11 mouse cellular contexts compared by ENCODE assay signal in genomic region chr17:27563771-27564244, GRCm38 (mm10). TPM values are rescaled to one million over a fixed set of nuclear protein-coding genes. Genes with fewer than 3 reads are reported as not detected.
DNase-seq lines count a peak whose midpoint lies in the region; ATAC-seq and TF ChIP-seq lines count a peak whose summit lies in the region.
"Had no signal": no experiment of that assay in that cellular context is flagged by ENCODE, and none has a peak within 500 bp of the region (broad histone marks: within the 10 kb centered on the region; RNA-seq: fewer than 3 reads in every experiment).

No protein-coding gene starts in this region.

- no peak overlapping the region for H3K27ac ChIP-seq in forebrain, embryonic 10.5 days
- no peak overlapping the region for H3K27ac ChIP-seq in forebrain, embryonic 16.5 days (ENCODE audit: low read length)
- no peak overlapping the region for H3K27ac ChIP-seq in midbrain, embryonic 10.5 days (replicated peaks)
- H3K27ac ChIP-seq in midbrain, embryonic 16.5 days (ENCODE audit: low read length): no peak overlapping the region
- no peak overlapping the region for H3K27ac ChIP-seq in hindbrain, postnatal 0 days
- no peak overlapping the region for H3K27ac ChIP-seq in neural tube, embryonic 14.5 days (ENCODE audit: low read depth, low read length)
- H3K27ac ChIP-seq: forebrain, embryonic 13.5 days had no signal

- H3K4me2 ChIP-seq in forebrain, embryonic 16.5 days (ENCODE audit: low read length): no peak overlapping the region
- no peak overlapping the region; the same call in 1 of the 2 replicates for H3K4me2 ChIP-seq in midbrain, embryonic 16.5 days (ENCODE audit: low read length)
- H3K4me2 ChIP-seq in hindbrain, postnatal 0 days (ENCODE audit: low read depth, low read length): no peak overlapping the region
- peak overlapping the region; percentile 80; the same call in 1 of the 2 replicates for H3K4me2 ChIP-seq in neural tube, embryonic 14.5 days (ENCODE audit: low read depth, low read length)

- H3K9ac ChIP-seq in forebrain, embryonic 16.5 days (replicated peaks; ENCODE audit: low read depth, low read length): no peak overlapping the region
- no peak overlapping the region for H3K9ac ChIP-seq in midbrain, embryonic 16.5 days (ENCODE audit: low read depth, low read length)
- peak overlapping the region; percentile 63; the same call in 1 of the 2 replicates for H3K9ac ChIP-seq in hindbrain, postnatal 0 days (replicated peaks; ENCODE audit: low read length)
- no peak overlapping the region; the same call in 1 of the 2 replicates for H3K9ac ChIP-seq in neural tube, embryonic 14.5 days (replicated peaks; ENCODE audit: low read depth, low read length)

- TF ChIP-seq CTCF in hindbrain, postnatal 0 days (IDR thresholded peaks at IDR 0.05; ENCODE audit: low read depth): no peak

- H3K36me3 ChIP-seq in forebrain, embryonic 10.5 days (replicated peaks): peaks cover 41% of the 10 kb centered on the region
- no peaks in the 10 kb centered on the region for H3K36me3 ChIP-seq in forebrain, embryonic 16.5 days (ENCODE audit: control insufficient read depth, insufficient read depth)
- H3K36me3 ChIP-seq in midbrain, embryonic 10.5 days: peaks cover 42% of the 10 kb centered on the region
- peaks cover 4% of the 10 kb centered on the region for H3K36me3 ChIP-seq in midbrain, embryonic 16.5 days (ENCODE audit: control insufficient read depth, insufficient read depth, low read length)
- no peaks in the 10 kb centered on the region for H3K36me3 ChIP-seq in hindbrain, postnatal 0 days (ENCODE audit: insufficient read depth, low read length)
- no peaks in the 10 kb centered on the region for H3K36me3 ChIP-seq in neural tube, embryonic 14.5 days (ENCODE audit: control insufficient read depth, insufficient read depth, low read length)

- ATAC-seq in forebrain, embryonic 16.5 days: no peak
- no peak for ATAC-seq in midbrain, embryonic 16.5 days
- no peak for ATAC-seq in hindbrain, postnatal 0 days
- no peak for ATAC-seq in neural tube, embryonic 14.5 days (ENCODE audit: low read depth)
- ATAC-seq: forebrain, embryonic 13.5 days had no signal

- H3K4me3 ChIP-seq in forebrain, embryonic 10.5 days: 0 out of 2 replicates have a peak overlapping the region, but pooled peaks have one; percentile 68
- no peak overlapping the region for H3K4me3 ChIP-seq in forebrain, embryonic 16.5 days (replicated peaks; ENCODE audit: low read length)
- H3K4me3 ChIP-seq in midbrain, embryonic 10.5 days: peak overlapping the region; percentile 75; the same call in 1 of the 2 replicates
- no peak overlapping the region for H3K4me3 ChIP-seq in midbrain, embryonic 16.5 days (ENCODE audit: low read depth, low read length)
- H3K4me3 ChIP-seq in hindbrain, postnatal 0 days (ENCODE audit: low read length): no peak overlapping the region
- no peak overlapping the region for H3K4me3 ChIP-seq in neural tube, embryonic 14.5 days (ENCODE audit: low read depth, low read length)

- 49% methylated on average over 7 of the region's 7 CpGs for WGBS in forebrain, embryonic 10.5 days
- 52% methylated on average over 7 of the region's 7 CpGs for whole genome bisulfite sequencing in forebrain, embryonic 16.5 days
- 54% methylated on average over 7 of the region's 7 CpGs for WGBS in midbrain, embryonic 10.5 days
- 57% methylated on average over 7 of the region's 7 CpGs for WGBS in midbrain, embryonic 16.5 days
- 47% methylated on average over 7 of the region's 7 CpGs for WGBS in hindbrain, postnatal 0 days
- 41% methylated on average over 7 of the region's 7 CpGs for WGBS in neural tube, embryonic 14.5 days

- no peaks in the 10 kb centered on the region for H3K9me3 ChIP-seq in forebrain, embryonic 10.5 days
- no peaks in the 10 kb centered on the region for H3K9me3 ChIP-seq in forebrain, embryonic 16.5 days (ENCODE audit: control insufficient read depth, low read length)
- H3K9me3 ChIP-seq in midbrain, embryonic 10.5 days (replicated peaks): no peaks in the 10 kb centered on the region
- H3K9me3 ChIP-seq in midbrain, embryonic 16.5 days (replicated peaks; ENCODE audit: control insufficient read depth, low read length, poor library complexity, severe bottlenecking): no peaks in the 10 kb centered on the region
- H3K9me3 ChIP-seq in hindbrain, postnatal 0 days (ENCODE audit: low read length): no peaks in the 10 kb centered on the region
- H3K9me3 ChIP-seq in neural tube, embryonic 14.5 days (ENCODE audit: control insufficient read depth, low read length): no peaks in the 10 kb centered on the region
- H3K9me3 ChIP-seq: forebrain, embryonic 13.5 days had no signal

- no peak for DNase-seq in forebrain, embryonic 10.5 days (ENCODE audit: extremely low spot score, low spot score)
- peak; percentile 41 for DNase-seq in midbrain, embryonic 10.5 days (ENCODE audit: low spot score)
- DNase-seq in hindbrain, postnatal 0 days (ENCODE audit: low spot score): no peak
- no peak for DNase-seq in adrenal gland, postnatal 25 days
- DNase-seq in heart, postnatal 4 days: no peak
- DNase-seq: kidney, postnatal 36 days had no signal

- peaks cover 69% of the 10 kb centered on the region for H3K4me1 ChIP-seq in forebrain, embryonic 10.5 days
- H3K4me1 ChIP-seq in forebrain, embryonic 16.5 days (replicated peaks; ENCODE audit: control insufficient read depth, insufficient read depth, low read length): peaks cover 25% of the 10 kb centered on the region
- peaks cover 70% of the 10 kb centered on the region for H3K4me1 ChIP-seq in midbrain, embryonic 10.5 days
- H3K4me1 ChIP-seq in midbrain, embryonic 16.5 days (ENCODE audit: control insufficient read depth, insufficient read depth, low read length): peaks cover 21% of the 10 kb centered on the region
- H3K4me1 ChIP-seq in hindbrain, postnatal 0 days (ENCODE audit: insufficient read depth, low read length): peaks cover 14% of the 10 kb centered on the region
- H3K4me1 ChIP-seq in neural tube, embryonic 14.5 days (ENCODE audit: control insufficient read depth, insufficient read depth, low read length): peaks cover 18% of the 10 kb centered on the region

- H3K27me3 ChIP-seq in forebrain, embryonic 10.5 days (ENCODE audit: poor library complexity, severe bottlenecking): peaks cover 18% of the 10 kb centered on the region
- no peaks in the 10 kb centered on the region for H3K27me3 ChIP-seq in forebrain, embryonic 16.5 days (replicated peaks; ENCODE audit: control insufficient read depth, insufficient read depth, low read length)
- peaks cover 3% of the 10 kb centered on the region; the same call in 1 of the 2 replicates for H3K27me3 ChIP-seq in midbrain, embryonic 10.5 days (ENCODE audit: low read depth, poor library complexity, severe bottlenecking)
- H3K27me3 ChIP-seq in midbrain, embryonic 16.5 days (ENCODE audit: control insufficient read depth, insufficient read depth, low read depth, low read length): no peaks in the 10 kb centered on the region
- no peaks in the 10 kb centered on the region for H3K27me3 ChIP-seq in hindbrain, postnatal 0 days (ENCODE audit: insufficient read depth, low read length)
- no peaks in the 10 kb centered on the region for H3K27me3 ChIP-seq in neural tube, embryonic 14.5 days (ENCODE audit: control insufficient read depth, insufficient read depth, low read length)
- H3K27me3 ChIP-seq: forebrain, embryonic 13.5 days had no signal

RNA-seq across cellular contexts. Expression of gene AI413582, which starts 1.7 kb away (rescaled TPM):
- 12.5 and 12.7 TPM in 2 replicates for polyA plus RNA-seq in forebrain, embryonic 10.5 days (2016; fragmentation: Nextera tagmentation; extraction: Ambion mirVana)
- 31.9 and 49.8 TPM in 2 replicates for polyA plus RNA-seq in forebrain, embryonic 16.5 days (2015; fragmentation: Nextera tagmentation; extraction: Ambion mirVana)
- polyA plus RNA-seq in midbrain, embryonic 10.5 days (2016; fragmentation: Nextera tagmentation; extraction: Ambion mirVana): 16.4 and 19.2 TPM in 2 replicates
- polyA plus RNA-seq in midbrain, embryonic 16.5 days (2015; fragmentation: Nextera tagmentation; extraction: Ambion mirVana): 55.4 and 65.8 TPM in 2 replicates
- total RNA-seq in hindbrain, postnatal 0 days (2014; rRNA removed): 50.2 and 59.6 TPM in 2 replicates
- 92.7 and 95.3 TPM in 2 replicates for polyA plus RNA-seq in hindbrain, postnatal 0 days (2015; fragmentation: Nextera tagmentation; extraction: Ambion mirVana)
- polyA plus RNA-seq in neural tube, embryonic 14.5 days (2014; fragmentation: Nextera tagmentation; extraction: Ambion mirVana): 55.9 and 77.9 TPM in 2 replicates
- total RNA-seq in adrenal gland, postnatal 25 days (2021): 12.7 and 27.6 TPM in 2 replicates
- total RNA-seq in heart, postnatal 4 days (2021): 1 to 10 TPM; 8.7 to 8.8 TPM

RNA-seq across cellular contexts. Expression of gene Hmga1, which starts 7.5 kb away (rescaled TPM):
- polyA plus RNA-seq in forebrain, embryonic 10.5 days (2016; fragmentation: Nextera tagmentation; extraction: Ambion mirVana): 821 and 911 TPM in 2 replicates
- 107 and 113 TPM in 2 replicates for polyA plus RNA-seq in forebrain, embryonic 16.5 days (2015; fragmentation: Nextera tagmentation; extraction: Ambion mirVana)
- polyA plus RNA-seq in midbrain, embryonic 10.5 days (2016; fragmentation: Nextera tagmentation; extraction: Ambion mirVana): 620 and 831 TPM in 2 replicates
- 124 and 134 TPM in 2 replicates for polyA plus RNA-seq in midbrain, embryonic 16.5 days (2015; fragmentation: Nextera tagmentation; extraction: Ambion mirVana)
- 142 and 170 TPM in 2 replicates for total RNA-seq in hindbrain, postnatal 0 days (2014; rRNA removed)
- 130 and 145 TPM in 2 replicates for polyA plus RNA-seq in hindbrain, postnatal 0 days (2015; fragmentation: Nextera tagmentation; extraction: Ambion mirVana)
- polyA plus RNA-seq in neural tube, embryonic 14.5 days (2014; fragmentation: Nextera tagmentation; extraction: Ambion mirVana): 129 and 141 TPM in 2 replicates
- total RNA-seq in adrenal gland, postnatal 25 days (2021): 14.3 and 15.5 TPM in 2 replicates
- total RNA-seq in heart, postnatal 4 days (2021): 10 to 100 TPM; 54.8 to 59.1 TPM

RNA-seq across cellular contexts. Expression of gene Grm4, which starts 42.6 kb away (rescaled TPM):
- polyA plus RNA-seq in forebrain, embryonic 10.5 days (2016; fragmentation: Nextera tagmentation; extraction: Ambion mirVana): 0.61 and 0.73 TPM in 2 replicates
- polyA plus RNA-seq in forebrain, embryonic 16.5 days (2015; fragmentation: Nextera tagmentation; extraction: Ambion mirVana): 3.0 and 4.0 TPM in 2 replicates
- 2.8 and 3.5 TPM in 2 replicates for polyA plus RNA-seq in midbrain, embryonic 10.5 days (2016; fragmentation: Nextera tagmentation; extraction: Ambion mirVana)
- 7.5 and 11.0 TPM in 2 replicates for polyA plus RNA-seq in midbrain, embryonic 16.5 days (2015; fragmentation: Nextera tagmentation; extraction: Ambion mirVana)
- 34.3 and 38.8 TPM in 2 replicates for total RNA-seq in hindbrain, postnatal 0 days (2014; rRNA removed)
- 8.7 and 10.1 TPM in 2 replicates for polyA plus RNA-seq in hindbrain, postnatal 0 days (2015; fragmentation: Nextera tagmentation; extraction: Ambion mirVana)
- polyA plus RNA-seq in neural tube, embryonic 14.5 days (2014; fragmentation: Nextera tagmentation; extraction: Ambion mirVana): 7.4 and 9.1 TPM in 2 replicates
- total RNA-seq in adrenal gland, postnatal 25 days (2021): 3.1 and 4.8 TPM in 2 replicates
- total RNA-seq in heart, postnatal 4 days (2021): under 1 TPM in 1 of 2 experiments, not detected in 1; 0.07 TPM
- total RNA-seq: neutrophil, adult 5-6 weeks had no signal

RNA-seq across cellular contexts. Expression of gene Nudt3, which starts 59.5 kb away (rescaled TPM):
- 81.9 and 91.7 TPM in 2 replicates for polyA plus RNA-seq in forebrain, embryonic 10.5 days (2016; fragmentation: Nextera tagmentation; extraction: Ambion mirVana)
- polyA plus RNA-seq in forebrain, embryonic 16.5 days (2015; fragmentation: Nextera tagmentation; extraction: Ambion mirVana): 272 and 293 TPM in 2 replicates
- polyA plus RNA-seq in midbrain, embryonic 10.5 days (2016; fragmentation: Nextera tagmentation; extraction: Ambion mirVana): 90.0 and 109 TPM in 2 replicates
- polyA plus RNA-seq in midbrain, embryonic 16.5 days (2015; fragmentation: Nextera tagmentation; extraction: Ambion mirVana): 246 and 248 TPM in 2 replicates
- 252 and 264 TPM in 2 replicates for total RNA-seq in hindbrain, postnatal 0 days (2014; rRNA removed)
- 210 and 220 TPM in 2 replicates for polyA plus RNA-seq in hindbrain, postnatal 0 days (2015; fragmentation: Nextera tagmentation; extraction: Ambion mirVana)
- 74.8 and 125 TPM in 2 replicates for polyA plus RNA-seq in neural tube, embryonic 14.5 days (2014; fragmentation: Nextera tagmentation; extraction: Ambion mirVana)
- total RNA-seq in adrenal gland, postnatal 25 days (2021): 194 and 219 TPM in 2 replicates
- 100 to 1,000 TPM; 340 to 371 TPM for total RNA-seq in heart, postnatal 4 days (2021)

Comparison
In these comparisons a context has a peak if more than half of its experiments do, and no peak if none do; other contexts are left out.
1. H3K4me3 ChIP-seq: peak in forebrain, embryonic 10.5 days (single experiment) and midbrain, embryonic 10.5 days (single experiment); none in forebrain, embryonic 16.5 days (single experiment), midbrain, embryonic 16.5 days (single experiment), hindbrain, postnatal 0 days (single experiment) and neural tube, embryonic 14.5 days (single experiment).